Mouse (Mus musculus) heart, embryonic 11.5 days (tissue): Measurements from ENCODE around the gene Mbnl2. TPM values are rescaled to one million over a fixed set of nuclear protein-coding genes. Genes with fewer than 3 reads are reported as not detected.

Source experiments
- ATAC-seq: fragments of 200-750 bp; cut with Nextera tagmentation; replicated peaks from 2 replicates; pipeline ENCODE4 v1.8.0; 2017; ENCODE audit warnings: moderate library complexity; ENCODE audit not compliant: insufficient number of reproducible peaks, low FRiP score, low TSS enrichment
- H3K27ac ChIP-seq: fragments of 300-500 bp; sonication (generic); 2 replicates; pipeline ENCODE4 v1.5.1; 2014; ENCODE audit warnings: mild to moderate bottlenecking, low read depth, low read length
- H3K27me3 ChIP-seq: fragments of 300-500 bp; sonication (generic); 2 replicates; pipeline ENCODE4 v1.6.1; 2014; ENCODE audit warnings: mild to moderate bottlenecking, low read length, mixed read lengths; ENCODE audit not compliant: control insufficient read depth, insufficient read depth
- H3K36me3 ChIP-seq: fragments of 300-500 bp; sonication (generic); 2 replicates; pipeline ENCODE4 v1.6.1; 2014; ENCODE audit warnings: mild to moderate bottlenecking, low read length, moderate library complexity, mixed read lengths; ENCODE audit not compliant: control insufficient read depth, insufficient read depth
- H3K4me1 ChIP-seq: fragments of 300-500 bp; sonication (generic); 2 replicates; pipeline ENCODE4 v1.6.1; 2014; ENCODE audit warnings: low read length; ENCODE audit not compliant: control insufficient read depth, insufficient read depth
- H3K4me2 ChIP-seq: fragments of 300-500 bp; sonication (generic); 2 replicates; pipeline ENCODE4 v1.6.1; 2014; ENCODE audit warnings: mild to moderate bottlenecking, moderate library complexity
- H3K4me3 ChIP-seq: fragments of 300-500 bp; sonication (generic); 2 replicates; pipeline ENCODE4 v1.5.1; 2014; ENCODE audit warnings: low read depth, low read length
- H3K9ac ChIP-seq: fragments of 300-500 bp; sonication (generic); 2 replicates; pipeline ENCODE4 v1.6.1; 2014; ENCODE audit warnings: mild to moderate bottlenecking, low read depth, low read length, moderate library complexity
- H3K9me3 ChIP-seq: fragments of 300-500 bp; sonication (generic); replicated peaks from 2 replicates; pipeline ENCODE4 v1.6.1; 2016; ENCODE audit warnings: low read length; ENCODE audit not compliant: control insufficient read depth
- WGBS: fragments of 180-500 bp; shearing (Covaris S2); extraction: QIAGEN DNeasy Blood & Tissue Kit; methylation state at CpG from one replicate; pipeline ENCODE4 v1.1.7; 2014; ENCODE audit not compliant: insufficient replicate concordance; 5-methylcytosine and 5-hydroxymethylcytosine counted together
- polyA plus RNA-seq: library from polyadenylated mRNA; unstranded; fragments of >200 nt; fragmentation: Nextera tagmentation; extraction: Ambion mirVana; gene quantifications from 2 replicates; pipeline ENCODE4 v1.2.1, GENCODE M21; 2014

Mbnl2 gene
- polyA plus RNA-seq, 1 experiment from 2014 or later: 107 TPM

- Histone ChIP-seq H3K36me3 (peaks cover 15% of the 10 kb centered on the region), H3K9me3 (0 out of 2 replicates have a peak, but pooled peaks cover 2% of the 10 kb centered on the region), H3K27me3 (no peaks in the 10 kb centered on the region), H3K4me1 (peaks cover 21% of the 10 kb centered on the region), H3K4me2 (peak overlapping the region; percentile 52), H3K4me3 (0 out of 2 replicates have a peak overlapping the region, but pooled peaks have one; percentile 14), H3K9ac (peak overlapping the region; percentile 54; the same call in 1 of the 2 replicates), H3K27ac (peak overlapping the region; percentile 52)
- ATAC-seq: no peak; the same call in 1 of the 2 replicates
- 5% methylated on average over 38 of the region's 38 CpGs for WGBS
Measured at GRCm38 (mm10) chr14:120388818-120389691, 113.6 kb downstream of the Mbnl2 start.

DNA sequence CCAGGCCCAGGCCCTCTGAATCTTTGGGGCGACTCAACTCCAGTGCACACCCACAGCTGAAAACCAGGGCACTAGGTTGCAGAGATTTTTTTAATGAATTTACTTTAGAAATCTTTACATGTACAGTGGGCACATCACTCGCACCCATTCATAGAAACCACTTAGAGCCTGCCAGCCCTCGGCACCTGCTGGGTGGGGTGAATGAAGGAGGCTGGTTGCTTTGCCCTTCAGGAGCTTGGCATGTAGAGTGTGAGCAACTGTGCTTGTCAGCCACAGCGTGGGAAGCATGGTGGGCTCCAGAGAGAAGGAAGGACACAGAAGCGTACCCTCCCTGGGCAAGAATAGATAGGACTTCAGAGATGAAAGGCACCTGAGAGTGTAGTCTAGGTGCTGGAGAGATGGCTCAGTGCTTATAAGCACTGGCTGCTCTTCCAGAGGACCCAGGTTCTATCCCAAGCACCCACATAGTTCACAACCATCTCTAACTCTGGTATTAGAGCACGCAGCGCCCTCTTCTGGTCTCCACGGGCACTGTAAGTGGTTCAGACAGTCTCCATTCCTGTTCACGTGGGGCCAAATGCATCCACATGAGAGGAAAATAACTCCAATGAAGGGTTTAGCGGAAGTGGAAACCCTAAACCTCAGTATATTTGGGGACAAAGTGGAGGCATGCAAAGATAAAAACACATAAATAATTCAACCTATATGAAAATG, 114.9 kb downstream of the Mbnl2 start:
- H3K27ac ChIP-seq: no peak overlapping the region
- H3K9me3 ChIP-seq: 0 out of 2 replicates have a peak, but pooled peaks cover 2% of the 10 kb centered on the region
- H3K4me3 ChIP-seq: no peak overlapping the region
- H3K27me3 ChIP-seq: no peaks in the 10 kb centered on the region
- H3K9ac ChIP-seq: no peak overlapping the region
- peaks cover 15% of the 10 kb centered on the region for H3K36me3 ChIP-seq
- WGBS: 85% methylated on average over 10 of the region's 10 CpGs
- H3K4me1 ChIP-seq: peaks cover 21% of the 10 kb centered on the region
- no peak overlapping the region for H3K4me2 ChIP-seq
- ATAC-seq: no peak

- 0 out of 2 replicates have a peak, but pooled peaks cover 2% of the 10 kb centered on the region for H3K9me3 ChIP-seq
- H3K36me3 ChIP-seq: peaks cover 18% of the 10 kb centered on the region
- no peak overlapping the region for H3K27ac ChIP-seq
- H3K4me3 ChIP-seq: no peak overlapping the region
- peaks cover 21% of the 10 kb centered on the region for H3K4me1 ChIP-seq
- H3K4me2 ChIP-seq: no peak overlapping the region
- WGBS: 70% methylated on average over 10 of the region's 10 CpGs
- no peaks in the 10 kb centered on the region for H3K27me3 ChIP-seq
- no peak overlapping the region for H3K9ac ChIP-seq
- ATAC-seq: no peak
Measured at GRCm38 (mm10) chr14:120391701-120392100, 116.2 kb downstream of the Mbnl2 start.

- no peak overlapping the region for H3K4me3 ChIP-seq
- H3K27ac ChIP-seq: no peak overlapping the region
- H3K4me1 ChIP-seq: peaks cover 14% of the 10 kb centered on the region
- 0 out of 2 replicates have a peak, but pooled peaks cover 2% of the 10 kb centered on the region for H3K9me3 ChIP-seq
- H3K36me3 ChIP-seq: peaks cover 20% of the 10 kb centered on the region
- no peak overlapping the region for H3K9ac ChIP-seq
- ATAC-seq: no peak
- H3K4me2 ChIP-seq: no peak overlapping the region
- H3K27me3 ChIP-seq: no peaks in the 10 kb centered on the region
- WGBS: 76% methylated on average over 9 of the region's 9 CpGs
Measured at GRCm38 (mm10) chr14:120392441-120392840, 117.0 kb downstream of the Mbnl2 start.

DNA sequence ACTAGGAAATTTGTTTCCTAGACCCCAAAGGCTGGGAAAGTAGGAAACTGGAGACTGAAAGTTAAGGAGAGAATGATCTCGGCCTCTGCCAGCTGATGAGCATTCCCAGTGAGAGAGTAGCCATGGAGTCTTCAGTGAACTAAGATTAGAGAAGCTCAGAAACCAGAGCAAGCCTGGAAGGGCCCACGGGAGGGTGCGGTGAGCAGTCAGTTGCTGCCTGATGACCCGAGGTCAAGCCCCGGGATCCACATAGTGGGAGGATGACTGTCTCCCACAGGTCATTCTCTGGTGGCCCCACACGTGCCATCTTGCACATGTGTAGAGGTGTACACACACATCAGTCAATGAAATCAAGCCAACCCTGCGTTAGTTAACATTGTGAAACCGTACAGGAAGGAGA, 118.0 kb downstream of the Mbnl2 start:
- 71% methylated on average over 8 of the region's 8 CpGs for WGBS
- ATAC-seq: no peak
- Histone ChIP-seq H3K36me3 (peaks cover 20% of the 10 kb centered on the region), H3K4me1 (peaks cover 8% of the 10 kb centered on the region), H3K4me2 (no peak overlapping the region), H3K4me3 (no peak overlapping the region), H3K9me3 (0 out of 2 replicates have a peak, but pooled peaks cover 2% of the 10 kb centered on the region), H3K9ac (no peak overlapping the region), H3K27ac (no peak overlapping the region), H3K27me3 (no peaks in the 10 kb centered on the region)

DNA sequence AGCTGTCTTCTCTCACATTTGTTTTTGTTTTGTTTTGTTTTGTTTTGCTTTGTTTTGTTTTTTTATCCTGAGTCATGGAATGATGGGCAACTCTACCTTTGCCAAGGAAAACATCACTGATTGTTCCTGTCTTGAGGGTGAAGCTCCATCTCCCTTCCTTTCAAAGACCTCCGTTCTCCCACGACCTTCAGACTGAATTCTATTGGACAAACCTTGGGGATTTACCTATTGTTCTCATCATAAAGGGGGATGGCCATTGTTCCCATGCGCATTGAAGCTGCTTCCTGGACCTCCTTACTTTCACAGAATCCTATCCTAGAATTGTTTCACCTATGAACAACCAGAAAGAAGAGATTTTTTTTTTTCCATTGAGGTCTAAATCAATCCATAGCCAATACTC, 118.7 kb downstream of the Mbnl2 start:
- peaks cover 20% of the 10 kb centered on the region for H3K36me3 ChIP-seq
- no peak overlapping the region for H3K4me3 ChIP-seq
- H3K4me2 ChIP-seq: no peak overlapping the region
- WGBS: 80% methylated on average over 3 of the region's 3 CpGs
- H3K4me1 ChIP-seq: peaks cover 3% of the 10 kb centered on the region
- H3K27me3 ChIP-seq: no peaks in the 10 kb centered on the region
- no peak overlapping the region for H3K27ac ChIP-seq
- H3K9me3 ChIP-seq: 0 out of 2 replicates have a peak, but pooled peaks cover 2% of the 10 kb centered on the region
- no peak for ATAC-seq
- no peak overlapping the region for H3K9ac ChIP-seq

GRCm38 (mm10) chr14:120394827-120395226, 119.4 kb downstream of the Mbnl2 start:
- Histone ChIP-seq H3K9me3 (0 out of 2 replicates have a peak, but pooled peaks cover 2% of the 10 kb centered on the region), H3K9ac (no peak overlapping the region), H3K36me3 (peaks cover 20% of the 10 kb centered on the region), H3K27ac (no peak overlapping the region), H3K4me1 (no peaks in the 10 kb centered on the region), H3K4me2 (no peak overlapping the region), H3K4me3 (no peak overlapping the region), H3K27me3 (no peaks in the 10 kb centered on the region)
- WGBS: 76% methylated on average over 3 of the region's 3 CpGs
- no peak for ATAC-seq

DNA sequence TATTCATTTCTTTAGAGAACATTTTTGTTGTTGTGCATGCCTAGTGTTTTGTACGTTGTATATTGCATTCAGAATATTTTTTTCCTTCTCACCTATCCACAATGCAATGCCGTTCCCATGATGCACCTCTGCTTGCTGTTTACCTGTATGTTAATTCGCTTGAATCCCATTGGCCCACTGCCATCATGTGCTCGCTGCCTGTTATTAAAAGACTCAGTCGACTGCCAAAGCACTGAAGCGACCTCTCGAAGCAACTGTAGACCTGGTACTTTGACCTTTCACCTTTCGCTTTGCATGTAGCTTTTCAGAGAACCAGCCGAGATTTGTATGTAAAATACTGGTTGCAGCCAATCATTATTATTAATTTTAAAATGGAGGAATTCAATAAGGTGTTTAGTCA, 120.0 kb downstream of the Mbnl2 start:
- ATAC-seq: no peak
- no peaks in the 10 kb centered on the region for H3K27me3 ChIP-seq
- no peaks in the 10 kb centered on the region for H3K9me3 ChIP-seq

More for the DNA sequence above, 120.0 kb downstream of the Mbnl2 start:
- Histone ChIP-seq H3K4me1 (no peaks in the 10 kb centered on the region), H3K9ac (no peak overlapping the region), H3K27ac (no peak overlapping the region), H3K36me3 (peaks cover 13% of the 10 kb centered on the region), H3K4me2 (no peak overlapping the region), H3K4me3 (no peak overlapping the region)
- 84% methylated on average over 9 of the region's 9 CpGs for WGBS
